Mouse (Mus musculus): ENCODE measurements around the gene Rnf6. TPM values are rescaled to one million over a fixed set of nuclear protein-coding genes. Genes with fewer than 3 reads are reported as not detected.

Gene Rnf6
- polyA plus RNA-seq, 1 experiment from 2014 or later = 30.8 TPM

GRCm38 (mm10) chr5:146245646-146246370 lies 24.5 kb upstream of the Rnf6 start:
- no peak overlapping the region for H3K4me2 ChIP-seq
- WGBS = 92% methylated on average over 7 of the region's 7 CpGs

GRCm38 (mm10) chr5:146245193-146245592 lies 23.8 kb upstream of the Rnf6 start:
- no peak for ATAC-seq (ENCODE audit: low FRiP score, low read depth)
- Histone ChIP-seq H3K27me3 (no peaks in the 10 kb centered on the region), H3K27ac (replicated peaks) (no peak overlapping the region), H3K9ac (no peak overlapping the region), H3K4me1 (replicated peaks) (no peaks in the 10 kb centered on the region), H3K4me3 (no peak overlapping the region), H3K9me3 (no peaks in the 10 kb centered on the region), H3K4me2 (no peak overlapping the region), H3K36me3 (no peaks in the 10 kb centered on the region)
- 94% methylated on average over 4 of the region's 4 CpGs for WGBS

More at GRCm38 (mm10) chr5:146245646-146246370, 24.5 kb upstream of the Rnf6 start:
- H3K27me3 ChIP-seq = no peaks in the 10 kb centered on the region
- no peak overlapping the region for H3K27ac ChIP-seq (replicated peaks)
- no peak for ATAC-seq (ENCODE audit: low FRiP score, low read depth)
- no peaks in the 10 kb centered on the region for H3K9me3 ChIP-seq
- no peaks in the 10 kb centered on the region for H3K36me3 ChIP-seq
- no peaks in the 10 kb centered on the region for H3K4me1 ChIP-seq (replicated peaks)
- H3K4me3 ChIP-seq = no peak overlapping the region
- no peak overlapping the region for H3K9ac ChIP-seq

- no peak for ATAC-seq (ENCODE audit: low FRiP score, low read depth)
- 97% methylated on average over 3 of the region's 3 CpGs for WGBS
- H3K27me3 ChIP-seq = no peaks in the 10 kb centered on the region
- peaks cover 8% of the 10 kb centered on the region; the same call in 1 of the 2 replicates for H3K4me1 ChIP-seq (replicated peaks)
- no peak overlapping the region for H3K27ac ChIP-seq (replicated peaks)
- no peaks in the 10 kb centered on the region for H3K36me3 ChIP-seq
- H3K9me3 ChIP-seq = no peaks in the 10 kb centered on the region
- H3K4me2 ChIP-seq = no peak overlapping the region
- H3K4me3 ChIP-seq = no peak overlapping the region
- no peak overlapping the region for H3K9ac ChIP-seq
Measured at GRCm38 (mm10) chr5:146241202-146241601, 19.8 kb upstream of the Rnf6 start.

GRCm38 (mm10) chr5:146240771-146241170 lies 19.4 kb upstream of the Rnf6 start:
- no peaks in the 10 kb centered on the region for H3K36me3 ChIP-seq
- no peaks in the 10 kb centered on the region for H3K27me3 ChIP-seq
- H3K27ac ChIP-seq (replicated peaks) = no peak overlapping the region
- 92% methylated on average over 2 of the region's 2 CpGs for WGBS
- H3K4me3 ChIP-seq = no peak overlapping the region
- no peak overlapping the region for H3K4me2 ChIP-seq
- ATAC-seq (ENCODE audit: low FRiP score, low read depth) = no peak
- H3K9ac ChIP-seq = no peak overlapping the region
- peaks cover 10% of the 10 kb centered on the region; the same call in 1 of the 2 replicates for H3K4me1 ChIP-seq (replicated peaks)
- H3K9me3 ChIP-seq = no peaks in the 10 kb centered on the region

- Histone ChIP-seq H3K9ac (no peak overlapping the region), H3K9me3 (no peaks in the 10 kb centered on the region), H3K36me3 (no peaks in the 10 kb centered on the region), H3K4me1 (replicated peaks) (peaks cover 29% of the 10 kb centered on the region), H3K27me3 (no peaks in the 10 kb centered on the region), H3K27ac (replicated peaks) (no peak overlapping the region), H3K4me3 (no peak overlapping the region), H3K4me2 (no peak overlapping the region)
- ATAC-seq (ENCODE audit: low FRiP score, low read depth) = no peak
- WGBS = 90% methylated on average over 10 of the region's 10 CpGs
Measured at GRCm38 (mm10) chr5:146238274-146238673, 16.9 kb upstream of the Rnf6 start.

GRCm38 (mm10) chr5:146234336-146234735 lies 13.0 kb upstream of the Rnf6 start:
- Histone ChIP-seq H3K27ac (replicated peaks) (no peak overlapping the region), H3K9ac (no peak overlapping the region), H3K4me2 (no peak overlapping the region), H3K27me3 (no peaks in the 10 kb centered on the region), H3K9me3 (no peaks in the 10 kb centered on the region), H3K4me1 (replicated peaks) (peaks cover 41% of the 10 kb centered on the region), H3K36me3 (no peaks in the 10 kb centered on the region), H3K4me3 (no peak overlapping the region)
- 85% methylated on average over 1 of the region's 1 CpGs for WGBS
- ATAC-seq (ENCODE audit: low FRiP score, low read depth) = no peak

- Histone ChIP-seq H3K4me3 (peak overlapping the region; percentile 68), H3K4me2 (peak overlapping the region; percentile 73), H3K36me3 (no peaks in the 10 kb centered on the region), H3K9me3 (no peaks in the 10 kb centered on the region), H3K27me3 (no peaks in the 10 kb centered on the region), H3K27ac (replicated peaks) (no peak overlapping the region), H3K4me1 (replicated peaks) (peaks cover 41% of the 10 kb centered on the region), H3K9ac (peak overlapping the region; percentile 31; the same call in 1 of the 2 replicates)
- no peak for ATAC-seq (ENCODE audit: low FRiP score, low read depth)
- 60% methylated on average over 11 of the region's 11 CpGs for WGBS
Measured at GRCm38 (mm10) chr5:146232816-146233215, 11.5 kb upstream of the Rnf6 start.

- no peak for ATAC-seq (ENCODE audit: low FRiP score, low read depth)
- WGBS = 38% methylated on average over 6 of the region's 6 CpGs
- peaks cover 37% of the 10 kb centered on the region for H3K4me1 ChIP-seq (replicated peaks)
Measured at GRCm38 (mm10) chr5:146232056-146232675, 10.8 kb upstream of the Rnf6 start.

GRCm38 (mm10) chr5:146231655-146231996 lies 10.3 kb upstream of the Rnf6 start:
- no peaks in the 10 kb centered on the region for H3K27me3 ChIP-seq
- H3K36me3 ChIP-seq = no peaks in the 10 kb centered on the region
- ATAC-seq (ENCODE audit: low FRiP score, low read depth) = no peak; the same call in 1 of the 2 replicates
- H3K9me3 ChIP-seq = no peaks in the 10 kb centered on the region
- WGBS = 0% methylated on average over 19 of the region's 19 CpGs
- H3K4me3 ChIP-seq = peak overlapping the region; percentile 68
- H3K4me1 ChIP-seq (replicated peaks) = peaks cover 33% of the 10 kb centered on the region
- H3K9ac ChIP-seq = peak overlapping the region; percentile 68
- H3K27ac ChIP-seq (replicated peaks) = peak overlapping the region; percentile 98
- H3K4me2 ChIP-seq = peak overlapping the region; percentile 73

More at GRCm38 (mm10) chr5:146232056-146232675, 10.8 kb upstream of the Rnf6 start:
- peak overlapping the region; percentile 68 for H3K9ac ChIP-seq
- H3K27me3 ChIP-seq = no peaks in the 10 kb centered on the region
- H3K27ac ChIP-seq (replicated peaks) = 0 out of 2 replicates have a peak overlapping the region, but pooled peaks have one; percentile 98
- peak overlapping the region; percentile 68 for H3K4me3 ChIP-seq
- H3K9me3 ChIP-seq = no peaks in the 10 kb centered on the region
- H3K36me3 ChIP-seq = no peaks in the 10 kb centered on the region
- H3K4me2 ChIP-seq = peak overlapping the region; percentile 73

GRCm38 (mm10) chr5:146230864-146231654 lies 9.7 kb upstream of the Rnf6 start, which contains the start of gene Cdk8:
Gene Cdk8 (plus strand): TSS chr5:146231230.
- Histone ChIP-seq H3K27me3 (no peaks in the 10 kb centered on the region), H3K4me1 (replicated peaks) (peaks cover 32% of the 10 kb centered on the region), H3K36me3 (no peaks in the 10 kb centered on the region), H3K9me3 (no peaks in the 10 kb centered on the region), H3K4me2 (peak within 1 kb of the TSS; percentile 73), H3K4me3 (peak within 1 kb of the TSS; percentile 68), H3K9ac (peak within 1 kb of the TSS; percentile 68), H3K27ac (replicated peaks) (peak within 1 kb of the TSS; percentile 98)
- ATAC-seq (ENCODE audit: low FRiP score, low read depth) = peak; percentile 94
- WGBS = under 1% methylated on average over 92 of the region's 102 CpGs

- Histone ChIP-seq H3K4me3 (peak overlapping the region; percentile 68), H3K36me3 (no peaks in the 10 kb centered on the region), H3K4me2 (peak overlapping the region; percentile 73), H3K9me3 (no peaks in the 10 kb centered on the region), H3K4me1 (replicated peaks) (peaks cover 29% of the 10 kb centered on the region), H3K27ac (replicated peaks) (peak overlapping the region; percentile 98), H3K27me3 (no peaks in the 10 kb centered on the region), H3K9ac (peak overlapping the region; percentile 68)
- WGBS = 58% methylated on average over 17 of the region's 17 CpGs
- peak; percentile 2; the same call in 1 of the 2 replicates for ATAC-seq (ENCODE audit: low FRiP score, low read depth)
Measured at GRCm38 (mm10) chr5:146229869-146230650, 8.7 kb upstream of the Rnf6 start.

Measured in hindbrain, embryonic 15.5 days (tissue).